Mouse (Mus musculus): Measurements from ENCODE around the gene Obp2b.
"Not testable (repeated sequence)": the region's sequence is repeated elsewhere in the genome, so short reads cannot be mapped to it uniquely, and the experiment has no call there.

Gene Obp2b

DNA sequence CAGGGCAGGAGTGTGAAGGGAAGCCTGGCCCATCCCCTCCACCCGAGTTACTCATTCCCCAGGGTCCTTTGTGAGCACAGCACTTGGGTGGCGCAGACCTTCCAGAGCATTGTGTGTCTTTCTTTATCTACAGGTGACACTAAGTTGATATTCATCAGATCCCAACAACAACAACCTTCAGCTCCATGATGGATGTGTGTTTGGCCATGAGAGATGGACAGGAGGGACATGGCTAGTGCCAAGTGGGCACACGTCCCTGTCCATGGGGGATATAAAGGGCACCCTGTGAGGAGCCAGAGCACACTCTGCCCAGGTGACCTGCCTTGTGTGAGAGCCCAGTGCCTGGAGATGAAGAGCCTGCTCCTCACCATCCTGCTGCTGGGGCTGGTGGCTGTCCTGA is at the start of gene Obp2b:
TSS of gene Obp2b (plus strand) at position 301 of the 400 bp plus-strand sequence.
- in situ Hi-C loops (cut with MboI), result not testable (repeated sequence)

GRCm38 (mm10) chr2:25694605-25695004 is 42.2 kb upstream of the Obp2b start:
- in situ Hi-C loops (cut with MboI), result no loop called here

- in situ Hi-C loops (cut with MboI), result no loop called here
Measured at GRCm38 (mm10) chr2:25696951-25697350, 39.9 kb upstream of the Obp2b start.

- in situ Hi-C loops (cut with MboI), result no loop called here
Measured at GRCm38 (mm10) chr2:25698696-25699095, 38.1 kb upstream of the Obp2b start.

DNA sequence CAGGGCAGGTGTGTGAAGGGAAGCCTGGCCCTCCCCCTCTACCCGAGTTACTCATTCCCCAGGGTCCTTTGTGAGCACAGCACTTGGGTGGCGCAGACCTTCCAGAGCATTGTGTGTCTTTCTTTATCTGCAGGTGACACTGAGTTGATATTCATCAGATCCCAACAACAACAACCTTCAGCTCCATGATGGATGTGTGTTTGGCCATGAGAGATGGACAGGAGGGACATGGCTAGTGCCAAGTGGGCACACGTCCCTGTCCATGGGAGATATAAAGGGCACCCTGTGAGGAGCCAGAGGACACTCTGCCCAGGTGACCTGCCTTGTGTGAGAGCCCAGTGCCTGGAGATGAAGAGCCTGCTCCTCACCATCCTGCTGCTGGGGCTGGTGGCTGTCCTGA is 37.1 kb upstream of the Obp2b start, which contains the start of gene Obp2a:
TSS of gene Obp2a (plus strand) at position 301 of the 400 bp plus-strand sequence.
- in situ Hi-C loops (cut with MboI), result not testable (repeated sequence)

GRCm38 (mm10) chr2:25701001-25701400 is 35.8 kb upstream of the Obp2b start:
- in situ Hi-C loops (cut with MboI), result no loop called here

GRCm38 (mm10) chr2:25703706-25704105 is 33.1 kb upstream of the Obp2b start:
- in situ Hi-C loops (cut with MboI), result no loop called here

- in situ Hi-C loops (cut with MboI), result no loop called here
Measured at GRCm38 (mm10) chr2:25706643-25707481, 29.9 kb upstream of the Obp2b start, which contains the start of gene Bmyc. Gene Bmyc, plus strand, starts transcription at chr2:25706739.

DNA sequence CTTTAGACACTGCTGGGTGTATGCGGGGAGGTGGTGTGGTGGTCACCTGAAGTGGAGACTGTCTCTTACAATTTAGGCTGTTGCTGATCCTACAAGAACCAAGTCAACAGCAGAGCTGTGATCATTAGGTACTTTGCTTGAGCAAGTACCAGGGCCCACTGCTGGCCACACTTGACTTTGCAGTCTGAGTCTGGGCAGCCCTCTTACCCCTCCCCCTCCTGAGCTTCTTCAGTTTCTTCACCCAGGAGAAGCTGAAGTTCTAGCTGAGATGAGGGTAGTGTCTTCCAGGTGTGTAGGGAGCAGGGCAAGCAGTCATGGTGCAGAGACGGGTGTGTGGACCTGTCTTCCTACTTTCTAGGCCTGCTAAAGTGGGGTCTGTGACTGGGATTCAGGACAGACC is 28.7 kb upstream of the Obp2b start:
- in situ Hi-C loops (cut with MboI), result no loop called here

GRCm38 (mm10) chr2:25709056-25709455 is 27.8 kb upstream of the Obp2b start:
- in situ Hi-C loops (cut with MboI), result not testable (repeated sequence)

GRCm38 (mm10) chr2:25709791-25710190 is 27.0 kb upstream of the Obp2b start:
- in situ Hi-C loops (cut with MboI), result not testable (repeated sequence)

GRCm38 (mm10) chr2:25711641-25712040 is 25.2 kb upstream of the Obp2b start:
- in situ Hi-C loops (cut with MboI), result not testable (repeated sequence)

GRCm38 (mm10) chr2:25717222-25717621 is 19.6 kb upstream of the Obp2b start:
- in situ Hi-C loops (cut with MboI), result no loop called here

GRCm38 (mm10) chr2:25733199-25733930 is 3.4 kb upstream of the Obp2b start:
- in situ Hi-C loops (cut with MboI), result no loop called here

GRCm38 (mm10) chr2:25741671-25742070 is 4.9 kb downstream of the Obp2b start:
- in situ Hi-C loops (cut with MboI), result no loop called here

GRCm38 (mm10) chr2:25754201-25754600 is 17.4 kb downstream of the Obp2b start:
- in situ Hi-C loops (cut with MboI), result no loop called here

GRCm38 (mm10) chr2:25758064-25758625 is 21.3 kb downstream of the Obp2b start:
- in situ Hi-C loops (cut with MboI), result no loop called here

- in situ Hi-C loops (cut with MboI), result no loop called here
Measured at GRCm38 (mm10) chr2:25765269-25765668, 28.5 kb downstream of the Obp2b start, which contains the start of gene Lcn3. Gene Lcn3, plus strand, starts transcription at chr2:25765569.

DNA sequence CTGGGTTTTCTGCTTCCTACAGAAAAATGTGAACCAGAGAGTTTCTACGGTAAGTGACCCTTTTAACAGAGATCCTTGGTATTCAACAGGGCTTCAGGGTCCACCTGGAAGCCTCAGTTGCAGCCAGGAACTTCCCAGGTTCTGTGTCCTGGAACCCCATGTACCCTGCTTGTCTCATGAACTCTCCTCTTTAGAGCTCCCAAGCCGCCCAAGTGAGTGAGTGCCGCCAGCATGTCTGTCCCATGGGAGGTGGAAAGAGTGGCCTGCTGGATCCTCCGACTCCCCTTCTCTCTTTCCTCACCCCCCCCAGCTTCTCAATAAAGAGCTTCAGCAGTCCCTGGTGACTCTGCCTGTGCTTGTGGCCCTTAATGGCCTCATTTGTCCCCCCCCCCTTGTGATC is 31.0 kb downstream of the Obp2b start:
- in situ Hi-C loops (cut with MboI), result no loop called here

GRCm38 (mm10) chr2:25773507-25773906 is 36.7 kb downstream of the Obp2b start:
- in situ Hi-C loops (cut with MboI), result no loop called here

DNA sequence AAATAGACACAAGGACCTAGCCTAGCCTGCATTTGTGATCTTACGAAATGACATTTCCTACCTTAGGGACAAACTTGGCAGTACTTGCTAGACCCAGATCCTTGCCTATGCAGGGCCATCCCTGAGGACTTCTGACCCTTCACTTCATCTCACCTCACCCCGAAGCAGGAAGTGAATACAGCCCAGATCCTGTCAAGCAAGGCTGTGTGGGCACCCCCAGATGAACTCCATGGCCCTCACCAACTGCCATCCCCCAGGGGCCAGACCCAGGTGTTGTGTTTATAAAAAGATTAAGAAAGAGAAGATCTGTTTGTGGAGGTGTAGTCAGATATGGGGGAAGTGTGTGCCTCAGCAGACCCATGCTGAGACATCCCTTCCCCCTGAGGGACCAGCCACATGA is 37.8 kb downstream of the Obp2b start:
- in situ Hi-C loops (cut with MboI), result no loop called here

DNA sequence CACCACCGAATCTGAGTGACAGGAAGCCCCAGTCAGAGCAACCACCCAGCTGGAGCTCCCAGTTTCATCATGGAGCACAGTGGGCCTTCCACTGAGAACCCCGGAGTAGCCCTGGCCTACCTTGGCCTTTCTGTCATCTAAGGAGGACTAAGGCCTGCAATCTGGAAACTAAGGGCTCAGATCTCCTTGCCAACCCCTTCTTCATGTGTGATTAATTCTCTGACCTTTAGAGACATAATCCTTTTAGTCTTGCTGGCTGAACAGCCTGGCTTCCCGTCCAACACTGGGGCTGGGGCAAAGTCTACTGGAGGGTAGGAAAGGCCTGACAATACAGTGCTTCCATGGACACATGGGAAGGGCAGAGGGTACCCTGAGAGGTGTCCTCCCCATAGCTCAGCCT is 39.2 kb downstream of the Obp2b start:
- in situ Hi-C loops (cut with MboI), result no loop called here

GRCm38 (mm10) chr2:25776717-25777116 is 39.9 kb downstream of the Obp2b start, which contains the start of gene Lcn11:
Gene Lcn11, plus strand, starts transcription at chr2:25777017.
- in situ Hi-C loops (cut with MboI), result no loop called here
